Mouse (Mus musculus) megakaryocyte, embryonic 14.5 days (primary cell): ENCODE data around the gene Ehd1. TPM values are rescaled to one million over a fixed set of nuclear protein-coding genes. Genes with fewer than 3 reads are reported as not detected.

ENCODE experiments used
- H3K27me3 ChIP-seq: replicated peaks from 2 replicates; pipeline ENCODE3; 2012; ENCODE audit warnings: inconsistent platforms
- H3K36me3 ChIP-seq: replicated peaks from 2 replicates; pipeline ENCODE3; 2012; ENCODE audit warnings: low read length, inconsistent platforms, mixed read lengths
- H3K4me1 ChIP-seq: 2 replicates; pipeline ENCODE4 v1.6.1; 2012; ENCODE audit warnings: inconsistent platforms
- H3K4me3 ChIP-seq: replicated peaks from 2 replicates; pipeline ENCODE3; 2012; ENCODE audit warnings: moderate library complexity, mild to moderate bottlenecking, inconsistent platforms
- H3K9me3 ChIP-seq: 2 replicates; pipeline ENCODE4 v1.6.1; 2012; ENCODE audit warnings: inconsistent platforms
- FLI1 ChIP-seq: IDR thresholded peaks from 2 replicates; pipeline ENCODE4 v1.6.1; 2012; ENCODE audit warnings: low read length, inconsistent platforms, mixed read lengths
- GATA1 ChIP-seq: IDR thresholded peaks from 3 replicates; pipeline ENCODE4 v1.6.1; 2012; ENCODE audit warnings: mixed read lengths, low read length, inconsistent platforms, borderline replicate concordance
- polyA plus RNA-seq: library from polyadenylated mRNA; stranded (reverse); fragments of >175 nt; gene quantifications from 2 replicates; pipeline ENCODE4 v1.2.3, GENCODE M21; 2012; ENCODE audit warnings: low replicate concordance; ENCODE audit not compliant: insufficient read depth

Ehd1 gene
- polyA plus RNA-seq, 1 experiment: 474 TPM

GRCm38 (mm10) chr19:6278439-6279073, 2.0 kb downstream of the Ehd1 start:
- peak overlapping the region; percentile 100 for H3K4me3 ChIP-seq

GRCm38 (mm10) chr19:6279481-6280144, 3.1 kb downstream of the Ehd1 start:
- Histone ChIP-seq H3K27me3 (no peaks in the 10 kb centered on the region), H3K4me1 (peaks cover 84% of the 10 kb centered on the region), H3K4me3 (peak overlapping the region; percentile 100), H3K36me3 (peaks cover 68% of the 10 kb centered on the region), H3K9me3 (no peaks in the 10 kb centered on the region)
- TF ChIP-seq FLI1: no peak
- TF ChIP-seq GATA1: no peak

More at GRCm38 (mm10) chr19:6278439-6279073, 2.0 kb downstream of the Ehd1 start:
- H3K4me1 ChIP-seq: peaks cover 84% of the 10 kb centered on the region
- no peaks in the 10 kb centered on the region for H3K27me3 ChIP-seq
- H3K36me3 ChIP-seq: peaks cover 61% of the 10 kb centered on the region
- TF ChIP-seq GATA1 (no peak), FLI1 (no peak)
- no peaks in the 10 kb centered on the region for H3K9me3 ChIP-seq

- no peak for TF ChIP-seq FLI1
- TF ChIP-seq GATA1: no peak
- no peaks in the 10 kb centered on the region for H3K27me3 ChIP-seq
- peaks cover 84% of the 10 kb centered on the region for H3K4me1 ChIP-seq
- H3K36me3 ChIP-seq: peaks cover 77% of the 10 kb centered on the region
- peak overlapping the region; percentile 100 for H3K4me3 ChIP-seq
- no peaks in the 10 kb centered on the region for H3K9me3 ChIP-seq
These were observed 4.0 kb downstream of the Ehd1 start for GRCm38 (mm10) chr19:6280554-6280953.

- Histone ChIP-seq H3K9me3 (no peaks in the 10 kb centered on the region), H3K27me3 (no peaks in the 10 kb centered on the region), H3K4me3 (peak overlapping the region; percentile 100), H3K36me3 (peaks cover 86% of the 10 kb centered on the region), H3K4me1 (peaks cover 84% of the 10 kb centered on the region)
- no peak for TF ChIP-seq FLI1
- no peak for TF ChIP-seq GATA1
These were observed 4.8 kb downstream of the Ehd1 start for GRCm38 (mm10) chr19:6281122-6282020.

- Histone ChIP-seq H3K4me3 (peak overlapping the region; percentile 38), H3K27me3 (no peaks in the 10 kb centered on the region), H3K36me3 (peaks cover 100% of the 10 kb centered on the region), H3K4me1 (peaks cover 100% of the 10 kb centered on the region), H3K9me3 (no peaks in the 10 kb centered on the region)
- TF ChIP-seq GATA1 (no peak), FLI1 (no peak)
These were observed 6.5 kb downstream of the Ehd1 start for GRCm38 (mm10) chr19:6283001-6283400.

- H3K4me1 ChIP-seq: peaks cover 100% of the 10 kb centered on the region
- no peaks in the 10 kb centered on the region for H3K27me3 ChIP-seq
- peaks cover 99% of the 10 kb centered on the region for H3K36me3 ChIP-seq
- TF ChIP-seq FLI1: no peak
- TF ChIP-seq GATA1: peak; percentile 77; the same call in 1 of the 3 replicates
- H3K4me3 ChIP-seq: peak overlapping the region; percentile 89
- no peaks in the 10 kb centered on the region for H3K9me3 ChIP-seq
These were observed 8.0 kb downstream of the Ehd1 start for GRCm38 (mm10) chr19:6284502-6284901.

- Histone ChIP-seq H3K4me1 (peaks cover 100% of the 10 kb centered on the region), H3K4me3 (peak overlapping the region; percentile 89), H3K36me3 (peaks cover 99% of the 10 kb centered on the region), H3K27me3 (no peaks in the 10 kb centered on the region), H3K9me3 (no peaks in the 10 kb centered on the region)
- TF ChIP-seq GATA1: no peak
- no peak for TF ChIP-seq FLI1
These were observed 8.7 kb downstream of the Ehd1 start for GRCm38 (mm10) chr19:6285226-6285625.

DNA sequence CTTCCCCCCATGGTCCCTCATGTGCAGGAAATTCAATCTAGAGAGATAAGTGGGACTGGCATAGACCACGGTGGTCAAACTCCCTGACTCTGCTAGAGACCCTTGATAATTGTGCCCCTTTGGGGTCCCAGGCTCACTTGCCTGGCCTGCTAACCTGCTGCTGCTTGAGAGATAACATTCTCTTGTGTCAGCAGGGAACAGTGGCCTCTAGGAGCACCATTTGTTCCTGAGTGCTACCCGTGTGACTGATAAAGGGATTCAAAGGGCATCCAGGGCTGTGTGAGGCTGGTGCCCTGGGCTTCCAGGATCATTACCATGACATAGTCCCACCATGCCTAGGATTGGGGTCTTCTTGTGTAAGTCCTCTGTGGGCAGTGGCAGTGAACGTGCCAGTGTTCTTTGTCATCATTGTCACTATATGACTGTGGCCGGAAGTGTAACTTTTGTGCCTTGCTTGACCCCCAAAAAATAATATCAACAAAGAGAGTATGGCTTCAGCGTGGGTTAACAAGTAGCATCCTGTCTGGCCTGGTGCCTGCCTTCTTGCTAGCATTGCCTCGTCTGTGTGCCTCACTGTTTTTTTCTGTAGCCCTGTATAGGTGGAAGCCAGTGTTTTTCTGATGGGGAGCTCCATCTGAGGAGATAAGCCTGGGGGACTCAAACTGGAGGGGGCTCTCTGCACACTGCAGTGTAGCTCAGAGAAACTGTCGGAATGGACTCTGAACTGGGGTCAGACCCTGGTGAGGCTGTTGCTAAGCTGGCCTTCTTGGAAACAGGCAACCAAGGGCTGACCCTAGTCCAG, 9.3 kb downstream of the Ehd1 start:
- peak overlapping the region; percentile 89 for H3K4me3 ChIP-seq
- peaks cover 100% of the 10 kb centered on the region for H3K4me1 ChIP-seq
- TF ChIP-seq GATA1: no peak
- no peak for TF ChIP-seq FLI1
- peaks cover 96% of the 10 kb centered on the region for H3K36me3 ChIP-seq
- no peaks in the 10 kb centered on the region for H3K9me3 ChIP-seq
- H3K27me3 ChIP-seq: no peaks in the 10 kb centered on the region
